Mouse (Mus musculus): Measurements from ENCODE around the gene Ywhaq. TPM values are rescaled to one million over a fixed set of nuclear protein-coding genes. Genes with fewer than 3 reads are reported as not detected.

Gene Ywhaq
- polyA plus RNA-seq, 1 experiment from 2014 or later: 1,230 TPM

- ATAC-seq (ENCODE audit: low FRiP score) (no peak), DNase-seq (ENCODE audit: low spot score) (no peak)
- Histone ChIP-seq H3K4me2 (replicated peaks) (no peak overlapping the region), H3K4me1 (replicated peaks; ENCODE audit: control insufficient read depth, insufficient read depth, low read length) (peaks cover 12% of the 10 kb centered on the region), H3K9ac (no peak overlapping the region), H3K4me3 (replicated peaks; ENCODE audit: low read length) (no peak overlapping the region), H3K9me3 (ENCODE audit: control insufficient read depth, low read length) (no peaks in the 10 kb centered on the region), H3K27me3 (ENCODE audit: control insufficient read depth, insufficient read depth, low read length) (no peaks in the 10 kb centered on the region), H3K36me3 (replicated peaks; ENCODE audit: control insufficient read depth, insufficient read depth) (no peaks in the 10 kb centered on the region), H3K27ac (no peak overlapping the region)
- 55% methylated on average over 3 of the region's 3 CpGs for WGBS
Observed at GRCm38 (mm10) chr12:21375376-21376157, 41.9 kb downstream of the Ywhaq start.

- DNase-seq (ENCODE audit: low spot score): no peak
- H3K9me3 ChIP-seq (ENCODE audit: control insufficient read depth, low read length): no peaks in the 10 kb centered on the region
- peak; percentile 73 for ATAC-seq (ENCODE audit: low FRiP score)
- H3K36me3 ChIP-seq (replicated peaks; ENCODE audit: control insufficient read depth, insufficient read depth): no peaks in the 10 kb centered on the region
- 5% methylated on average over 24 of the region's 24 CpGs for WGBS
- peaks cover 12% of the 10 kb centered on the region for H3K4me1 ChIP-seq (replicated peaks; ENCODE audit: control insufficient read depth, insufficient read depth, low read length)
- no peaks in the 10 kb centered on the region for H3K27me3 ChIP-seq (ENCODE audit: control insufficient read depth, insufficient read depth, low read length)
- peak overlapping the region; percentile 90 for H3K9ac ChIP-seq
- peak overlapping the region; percentile 56 for H3K4me3 ChIP-seq (replicated peaks; ENCODE audit: low read length)
- peak overlapping the region; percentile 81 for H3K4me2 ChIP-seq (replicated peaks)
- peak overlapping the region; percentile 90 for H3K27ac ChIP-seq
Observed at GRCm38 (mm10) chr12:21373820-21374475, 43.5 kb downstream of the Ywhaq start.

- Histone ChIP-seq H3K9me3 (ENCODE audit: control insufficient read depth, low read length) (no peaks in the 10 kb centered on the region), H3K27me3 (ENCODE audit: control insufficient read depth, insufficient read depth, low read length) (no peaks in the 10 kb centered on the region), H3K27ac (peak within 1 kb of the TSS; percentile 90), H3K9ac (peak within 1 kb of the TSS; percentile 90), H3K4me2 (replicated peaks) (peak within 1 kb of the TSS; percentile 81), H3K4me3 (replicated peaks; ENCODE audit: low read length) (peak within 1 kb of the TSS; percentile 56), H3K4me1 (replicated peaks; ENCODE audit: control insufficient read depth, insufficient read depth, low read length) (peaks cover 12% of the 10 kb centered on the region), H3K36me3 (replicated peaks; ENCODE audit: control insufficient read depth, insufficient read depth) (no peaks in the 10 kb centered on the region)
- ATAC-seq (ENCODE audit: low FRiP score) (peak; percentile 98), DNase-seq (ENCODE audit: low spot score) (peak; percentile 96)
- under 1% methylated on average over 55 of the region's 55 CpGs for WGBS
Observed at GRCm38 (mm10) chr12:21373100-21373819, 44.2 kb downstream of the Ywhaq start, which contains the start of gene Adam17. Adam17 (minus strand) TSS chr12:21373632.

GRCm38 (mm10) chr12:21370035-21370611 lies 47.3 kb downstream of the Ywhaq start:
- ATAC-seq (ENCODE audit: low FRiP score) (no peak), DNase-seq (ENCODE audit: low spot score) (no peak)
- Histone ChIP-seq H3K36me3 (replicated peaks; ENCODE audit: control insufficient read depth, insufficient read depth) (no peaks in the 10 kb centered on the region), H3K9me3 (ENCODE audit: control insufficient read depth, low read length) (no peaks in the 10 kb centered on the region), H3K9ac (no peak overlapping the region), H3K4me3 (replicated peaks; ENCODE audit: low read length) (no peak overlapping the region), H3K4me2 (replicated peaks) (no peak overlapping the region), H3K27ac (no peak overlapping the region), H3K4me1 (replicated peaks; ENCODE audit: control insufficient read depth, insufficient read depth, low read length) (peaks cover 12% of the 10 kb centered on the region), H3K27me3 (ENCODE audit: control insufficient read depth, insufficient read depth, low read length) (no peaks in the 10 kb centered on the region)
- 95% methylated on average over 1 of the region's 1 CpGs for WGBS

DNA sequence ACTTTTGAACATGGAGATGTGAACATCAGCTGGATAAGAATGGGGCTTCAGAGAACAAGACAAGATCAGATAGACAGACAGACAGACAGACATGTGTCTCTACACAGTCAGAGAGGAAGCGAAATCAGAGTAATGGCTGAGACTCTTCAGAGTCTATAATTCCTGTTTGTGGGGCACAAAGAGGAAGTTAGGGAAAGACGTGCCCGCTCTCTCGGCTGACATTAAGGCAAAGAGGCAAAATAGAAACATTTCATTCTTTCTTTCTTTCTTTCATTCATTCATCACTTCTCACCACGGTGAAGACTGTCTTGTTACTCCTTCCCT lies 48.4 kb downstream of the Ywhaq start:
- no peaks in the 10 kb centered on the region for H3K36me3 ChIP-seq (replicated peaks; ENCODE audit: control insufficient read depth, insufficient read depth)
- no peak overlapping the region for H3K4me3 ChIP-seq (replicated peaks; ENCODE audit: low read length)
- no peak for ATAC-seq (ENCODE audit: low FRiP score)
- H3K9ac ChIP-seq: no peak overlapping the region
- no peaks in the 10 kb centered on the region for H3K27me3 ChIP-seq (ENCODE audit: control insufficient read depth, insufficient read depth, low read length)
- H3K4me1 ChIP-seq (replicated peaks; ENCODE audit: control insufficient read depth, insufficient read depth, low read length): peaks cover 9% of the 10 kb centered on the region
- no peak overlapping the region for H3K27ac ChIP-seq
- no peak overlapping the region for H3K4me2 ChIP-seq (replicated peaks)
- WGBS: 96% methylated on average over 5 of the region's 5 CpGs
- H3K9me3 ChIP-seq (ENCODE audit: control insufficient read depth, low read length): no peaks in the 10 kb centered on the region
- DNase-seq (ENCODE audit: low spot score): no peak

DNA sequence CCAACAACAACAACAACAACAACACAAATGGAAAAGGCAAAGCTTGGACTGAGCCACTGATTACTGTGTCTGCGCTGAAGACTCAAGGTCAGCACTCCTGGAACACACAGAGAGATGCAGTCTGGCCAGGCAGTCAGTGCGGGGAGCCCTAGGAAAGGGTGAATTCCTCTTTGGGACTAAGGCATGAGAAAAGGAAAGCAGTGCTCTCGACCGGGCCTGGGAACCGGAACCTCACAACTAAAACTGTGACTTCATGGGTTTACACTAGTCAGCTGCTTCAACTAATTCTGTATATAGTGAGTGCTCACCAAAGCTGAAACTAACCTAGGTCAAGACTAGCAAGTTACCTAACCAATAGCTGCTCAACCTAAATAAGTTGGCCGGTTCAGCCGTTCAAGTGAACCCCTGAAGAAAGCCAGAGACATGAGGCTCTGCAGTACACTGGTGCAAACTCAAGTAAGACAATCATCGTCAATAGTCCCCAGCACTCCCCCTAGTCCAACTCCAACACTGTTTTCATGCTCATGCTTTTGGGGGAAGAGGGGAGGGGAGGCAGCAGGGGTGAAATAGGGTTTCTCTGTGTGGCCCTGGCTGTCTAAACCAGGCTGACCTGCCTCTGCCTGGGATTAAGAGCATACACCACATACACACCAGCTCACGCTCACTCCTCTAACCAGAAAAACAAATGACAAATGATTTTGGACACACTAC lies 48.9 kb downstream of the Ywhaq start:
- 94% methylated on average over 9 of the region's 9 CpGs for WGBS

DNA sequence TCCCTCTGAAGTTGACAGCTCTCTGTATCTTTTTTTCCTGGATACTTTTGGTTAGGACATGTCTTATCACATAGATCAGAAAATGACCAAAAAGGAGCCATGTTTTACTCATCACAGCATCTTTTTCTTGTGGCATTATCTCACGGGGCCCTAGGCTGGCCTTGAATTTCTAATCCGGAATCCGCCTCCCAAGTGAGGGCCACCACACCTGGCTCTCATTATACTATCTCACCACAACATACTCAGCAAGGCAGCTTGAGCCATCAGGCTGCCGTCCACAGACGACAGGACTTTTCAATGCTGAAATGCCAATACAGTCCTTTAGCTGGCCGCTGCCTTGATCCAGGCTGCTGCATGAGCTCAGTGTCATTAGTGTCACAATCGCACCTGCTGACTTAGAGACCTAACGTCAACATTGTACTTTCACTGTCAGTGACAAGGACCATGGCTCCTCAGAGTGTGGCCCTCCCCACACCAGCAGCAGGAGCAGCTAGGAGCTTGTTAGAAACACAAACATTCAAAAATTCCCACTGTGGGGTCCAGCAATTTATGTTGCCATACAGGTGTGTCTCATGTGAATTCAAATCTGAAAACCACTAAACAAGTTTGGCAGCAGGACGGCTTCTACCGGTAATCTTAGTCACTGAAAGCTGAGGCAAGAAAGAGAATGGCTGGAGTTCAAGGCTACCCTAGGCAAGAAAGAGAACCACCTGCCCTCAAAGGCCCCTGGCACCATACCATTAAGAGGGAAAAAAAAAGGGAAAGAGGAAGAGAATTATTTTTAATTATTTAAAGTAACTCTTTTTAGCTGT lies 52.6 kb downstream of the Ywhaq start:
- H3K4me1 ChIP-seq (replicated peaks; ENCODE audit: control insufficient read depth, insufficient read depth, low read length): no peaks in the 10 kb centered on the region
- H3K9me3 ChIP-seq (ENCODE audit: control insufficient read depth, low read length): no peaks in the 10 kb centered on the region
- H3K4me2 ChIP-seq (replicated peaks): no peak overlapping the region
- H3K27me3 ChIP-seq (ENCODE audit: control insufficient read depth, insufficient read depth, low read length): no peaks in the 10 kb centered on the region
- H3K4me3 ChIP-seq (replicated peaks; ENCODE audit: low read length): no peak overlapping the region
- H3K36me3 ChIP-seq (replicated peaks; ENCODE audit: control insufficient read depth, insufficient read depth): no peaks in the 10 kb centered on the region
- 90% methylated on average over 10 of the region's 10 CpGs for WGBS
- H3K9ac ChIP-seq: no peak overlapping the region
- ATAC-seq (ENCODE audit: low FRiP score) (no peak), DNase-seq (ENCODE audit: low spot score) (no peak)
- no peak overlapping the region for H3K27ac ChIP-seq

More for the DNA sequence above, 48.9 kb downstream of the Ywhaq start:
- Histone ChIP-seq H3K27ac (no peak overlapping the region), H3K4me1 (replicated peaks; ENCODE audit: control insufficient read depth, insufficient read depth, low read length) (peaks cover 7% of the 10 kb centered on the region), H3K9me3 (ENCODE audit: control insufficient read depth, low read length) (no peaks in the 10 kb centered on the region), H3K4me3 (replicated peaks; ENCODE audit: low read length) (no peak overlapping the region), H3K9ac (no peak overlapping the region), H3K4me2 (replicated peaks) (no peak overlapping the region), H3K27me3 (ENCODE audit: control insufficient read depth, insufficient read depth, low read length) (no peaks in the 10 kb centered on the region), H3K36me3 (replicated peaks; ENCODE audit: control insufficient read depth, insufficient read depth) (no peaks in the 10 kb centered on the region)
- DNase-seq (ENCODE audit: low spot score): no peak
- no peak for ATAC-seq (ENCODE audit: low FRiP score)

- Histone ChIP-seq H3K4me2 (replicated peaks) (no peak overlapping the region), H3K36me3 (replicated peaks; ENCODE audit: control insufficient read depth, insufficient read depth) (no peaks in the 10 kb centered on the region), H3K9ac (no peak overlapping the region), H3K27ac (no peak overlapping the region), H3K9me3 (ENCODE audit: control insufficient read depth, low read length) (no peaks in the 10 kb centered on the region), H3K4me1 (replicated peaks; ENCODE audit: control insufficient read depth, insufficient read depth, low read length) (no peaks in the 10 kb centered on the region), H3K27me3 (ENCODE audit: control insufficient read depth, insufficient read depth, low read length) (no peaks in the 10 kb centered on the region), H3K4me3 (replicated peaks; ENCODE audit: low read length) (no peak overlapping the region)
- no peak for ATAC-seq (ENCODE audit: low FRiP score)
- no peak for DNase-seq (ENCODE audit: low spot score)
- 87% methylated on average over 3 of the region's 3 CpGs for WGBS
Observed at GRCm38 (mm10) chr12:21363195-21363594, 54.2 kb downstream of the Ywhaq start.
